Mouse (Mus musculus) thymus, postnatal 36 days (tissue): ENCODE results near the gene Ptgs1.
"Not testable (repeated sequence)": the region's sequence is repeated elsewhere in the genome, so short reads cannot be mapped to it uniquely, and the experiment has no call there.

Source experiments
- DNase-seq, 2 experiments: peaks; one replicate each; pipeline ENCODE4 v3.0.0; 2022; ENCODE audit warnings: mixed read lengths in 2 of 2

Ptgs1 gene

DNA sequence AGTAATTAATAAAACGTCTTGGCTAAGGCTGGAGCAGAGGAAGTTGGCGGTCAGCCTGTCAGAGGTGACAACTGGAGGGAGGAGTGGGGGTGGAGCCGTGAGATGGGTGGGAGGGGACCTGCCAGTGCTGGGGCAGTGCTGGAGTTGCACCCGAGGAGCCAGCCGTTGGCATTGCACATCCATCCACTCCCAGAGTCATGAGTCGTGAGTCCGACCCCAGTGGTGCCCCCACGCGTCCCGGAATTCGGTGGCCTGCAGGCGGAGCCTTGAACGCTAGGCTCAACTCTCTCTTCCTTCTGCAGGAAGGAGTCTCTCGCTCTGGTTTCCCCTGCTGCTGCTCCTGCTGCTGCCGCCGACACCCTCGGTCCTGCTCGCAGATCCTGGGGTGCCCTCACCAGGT is at the start of gene Ptgs1:
Ptgs1 (plus strand) TSS at position 61 of the 400 bp plus-strand sequence.
- no peak for DNase-seq

DNA sequence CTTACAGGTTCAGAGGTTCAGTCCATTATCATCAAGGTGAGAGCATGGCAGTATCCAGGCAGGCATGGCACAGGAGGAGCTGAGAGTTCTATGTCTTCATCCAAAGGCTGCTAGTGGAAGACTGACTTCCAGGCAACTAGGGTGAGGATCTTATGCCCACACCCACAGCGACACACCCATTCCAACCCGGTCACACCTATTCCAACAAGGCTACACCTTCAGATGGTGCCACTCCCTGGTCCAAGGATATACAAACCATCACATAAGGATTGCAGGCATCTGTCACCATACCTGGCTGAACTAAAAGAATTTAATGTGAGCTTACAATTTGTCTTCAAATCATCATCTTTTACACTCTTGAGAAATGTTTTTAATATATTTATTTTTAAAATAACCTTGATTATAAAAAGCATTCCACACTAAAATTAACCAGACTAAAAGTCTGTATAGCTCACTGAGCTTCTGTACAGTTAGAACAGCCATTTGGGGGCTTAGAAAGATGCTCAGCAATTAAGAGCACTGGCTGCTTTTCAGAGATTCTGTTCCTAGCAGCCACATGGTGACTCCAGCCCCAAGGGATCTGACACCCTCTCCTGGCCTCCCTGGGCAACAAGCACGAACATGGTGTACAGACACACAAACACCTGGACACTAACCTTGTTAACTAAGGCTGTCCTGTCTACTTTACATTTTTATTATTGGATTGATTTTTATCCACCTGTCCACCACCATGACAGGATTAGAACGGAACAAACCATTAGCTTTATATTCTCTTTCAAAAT is 48.4 kb upstream of the Ptgs1 start:
- not testable (repeated sequence) for DNase-seq

DNA sequence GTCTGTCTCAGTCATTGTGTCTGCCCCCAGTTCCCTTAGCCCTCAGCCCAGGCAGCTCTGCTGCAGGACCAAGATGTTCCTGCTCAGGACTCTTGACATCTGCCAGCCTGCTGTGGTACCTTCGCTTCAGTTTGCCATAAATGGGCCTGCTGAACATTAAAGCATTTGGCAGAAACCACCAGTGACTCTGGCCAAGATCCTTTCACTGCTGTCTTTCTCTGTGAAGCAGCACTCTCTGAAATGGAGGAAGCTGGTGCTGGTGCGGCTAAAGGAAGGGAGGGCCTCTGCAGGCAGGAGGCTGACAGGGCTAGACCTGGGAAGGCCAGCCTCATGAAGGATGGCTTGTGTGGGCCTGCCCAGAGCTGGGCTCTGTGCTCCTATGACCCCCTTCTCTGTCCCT is 46.9 kb upstream of the Ptgs1 start:
- DNase-seq = no peak

DNA sequence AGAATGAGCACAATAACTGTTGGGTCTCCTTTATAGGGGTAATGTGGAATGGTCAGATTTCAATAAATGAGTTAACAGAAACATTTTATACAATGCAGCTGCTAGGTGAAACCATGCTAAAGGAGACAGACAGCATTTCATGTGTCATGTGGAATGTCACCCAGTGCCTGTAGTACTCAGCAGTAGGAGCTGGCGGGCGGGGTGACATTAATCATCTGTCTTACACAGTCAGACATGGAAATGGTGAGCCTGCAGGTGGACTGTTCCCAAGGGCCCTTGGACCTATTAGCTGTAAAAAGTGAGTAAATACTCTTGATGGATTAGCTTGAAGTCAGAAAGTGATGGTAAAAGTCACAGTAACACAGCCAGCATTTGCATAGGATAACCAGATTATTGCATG is 46.0 kb upstream of the Ptgs1 start:
- no peak for DNase-seq

DNA sequence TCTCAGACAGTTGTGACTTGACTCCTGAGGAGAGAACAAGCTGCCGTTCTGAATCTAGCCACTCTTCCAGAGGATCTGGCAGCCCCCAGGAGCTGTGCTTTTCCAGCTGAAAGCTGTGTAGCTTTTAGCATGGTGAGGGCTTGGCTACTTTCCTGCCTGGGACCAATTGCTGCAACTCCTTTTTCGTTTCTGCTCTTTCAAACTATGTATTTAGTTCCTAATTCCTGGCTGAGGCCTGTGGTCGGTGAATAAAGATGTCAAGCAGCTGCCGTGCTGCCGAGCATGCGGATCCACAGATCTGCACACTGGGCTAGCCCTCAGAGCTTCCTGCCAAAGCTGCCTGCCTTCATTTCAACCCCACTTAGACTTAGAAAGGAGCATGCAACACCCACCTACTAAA is 45.4 kb upstream of the Ptgs1 start:
- DNase-seq = no peak

DNA sequence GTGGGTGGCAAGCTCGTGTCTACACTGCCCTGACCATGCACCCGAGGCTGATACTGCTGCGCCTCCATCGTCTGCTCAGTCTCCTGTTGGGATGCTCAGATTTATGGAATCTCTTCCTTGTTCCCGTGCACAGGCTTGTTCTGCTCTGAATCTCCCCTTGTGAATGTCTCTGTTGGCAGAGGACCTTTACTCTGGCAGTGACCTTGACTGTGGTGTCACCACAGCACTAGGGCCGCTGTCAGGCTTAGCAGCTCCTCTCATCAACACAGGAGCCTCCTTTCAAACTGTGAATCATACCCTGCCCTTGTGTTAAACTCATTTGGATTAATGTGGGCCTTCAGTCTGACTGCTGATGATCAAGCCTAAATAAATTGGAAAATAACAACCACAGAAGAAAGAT is 41.0 kb upstream of the Ptgs1 start:
- not testable (repeated sequence) for DNase-seq

DNA sequence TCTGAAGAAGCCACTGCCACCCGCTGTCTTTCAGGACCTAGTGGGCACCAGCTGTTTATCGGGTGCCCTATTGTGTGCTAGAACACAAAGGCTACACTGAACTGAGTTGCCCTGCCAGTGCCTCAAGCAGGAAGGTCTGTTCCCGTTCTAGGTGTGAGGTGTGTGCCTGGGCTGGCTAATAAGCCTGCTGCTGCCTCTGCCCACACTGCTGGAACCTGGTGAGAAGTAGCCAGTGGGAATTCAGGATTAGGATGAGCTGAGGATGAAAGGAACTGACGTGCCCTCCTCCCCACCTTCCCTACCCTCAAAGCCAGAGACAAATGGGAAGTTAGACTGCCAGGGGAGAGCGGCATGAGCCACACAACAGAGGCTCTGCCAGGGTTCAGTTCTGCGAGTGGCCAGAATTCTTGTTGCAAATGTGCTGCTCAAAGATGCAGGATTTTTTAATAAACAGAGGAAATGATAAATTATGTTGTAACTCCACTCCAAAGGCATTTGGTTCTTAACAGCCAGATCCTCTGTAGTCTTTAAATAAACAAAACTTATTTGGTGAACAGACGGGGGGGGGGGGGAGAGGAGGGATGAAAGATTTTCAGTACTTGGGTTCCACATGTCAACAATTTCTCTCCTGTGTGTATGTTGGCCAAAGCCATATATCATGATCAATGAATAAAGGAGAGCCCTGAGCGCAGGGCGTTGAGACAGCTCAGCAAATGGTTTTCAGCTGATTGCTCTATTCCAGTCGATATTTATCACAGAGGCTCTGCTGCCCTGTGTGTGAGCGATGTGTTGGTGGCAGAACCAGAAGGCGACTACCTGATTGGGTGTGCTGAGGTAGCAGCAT is 38.9 kb upstream of the Ptgs1 start:
- DNase-seq = no peak

DNA sequence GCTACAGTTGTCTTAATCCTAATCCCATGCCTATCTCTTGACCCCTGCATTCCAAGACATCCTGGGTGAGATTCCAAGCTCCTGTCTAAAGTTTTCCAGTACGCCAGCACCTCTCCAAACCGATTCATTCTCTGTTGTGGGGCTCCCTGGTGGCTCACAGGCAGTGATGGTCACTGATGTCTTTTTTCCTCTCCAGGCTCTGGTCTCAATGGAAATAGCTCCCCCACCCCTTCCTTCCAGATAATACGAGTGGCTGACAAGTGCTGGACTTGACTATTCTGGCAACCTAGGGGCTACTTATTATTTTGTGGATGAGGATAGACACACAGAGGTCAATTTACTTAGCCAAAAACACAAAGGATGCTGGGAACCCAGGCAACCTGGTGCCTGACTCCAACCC is 33.2 kb upstream of the Ptgs1 start:
- DNase-seq = no peak

DNA sequence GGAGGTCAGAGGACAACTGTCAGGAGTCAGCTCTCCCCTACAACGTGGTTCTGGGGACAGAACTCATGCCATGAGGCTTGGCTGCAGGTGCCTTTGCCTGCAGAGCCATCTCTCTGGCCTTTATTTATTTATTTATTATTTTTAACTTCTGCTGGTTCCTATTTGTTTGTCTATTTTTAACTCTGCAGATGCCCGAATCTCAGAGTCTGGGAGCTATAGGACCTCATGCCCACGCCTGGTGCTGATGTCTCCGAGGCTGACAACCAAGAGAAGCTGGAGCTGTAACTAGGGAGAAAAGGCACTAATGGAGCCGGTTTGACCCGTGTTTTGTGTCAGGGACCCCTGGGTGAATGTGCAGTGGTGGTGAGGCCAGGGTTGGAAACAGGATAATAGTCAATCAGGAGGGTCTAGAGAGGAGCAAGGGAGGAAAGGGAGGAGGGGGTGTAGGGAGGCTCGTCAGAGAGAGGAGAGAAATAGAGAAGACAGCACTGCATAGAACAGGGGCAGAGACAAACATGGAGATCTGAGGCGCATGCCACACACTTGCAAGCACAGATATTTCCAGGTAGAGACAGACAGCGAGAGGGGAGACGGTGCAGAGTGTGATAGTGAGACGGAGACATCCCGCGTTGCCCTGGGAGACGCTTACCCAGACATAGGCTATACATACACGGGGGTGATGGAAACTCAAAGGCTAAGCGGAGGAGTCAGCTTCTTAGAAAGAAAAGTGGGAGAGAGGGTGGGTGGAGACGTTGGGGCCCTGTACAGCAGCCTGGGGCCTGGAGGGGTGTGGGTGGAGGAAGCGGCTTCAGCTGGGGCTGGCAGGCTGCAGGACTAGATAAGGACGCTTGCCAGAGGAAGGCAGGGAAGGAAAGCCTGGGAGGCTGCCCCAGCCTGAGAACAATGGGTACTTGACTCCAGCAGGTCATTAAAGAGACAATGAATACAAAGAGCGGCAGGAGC is 32.0 kb upstream of the Ptgs1 start:
- DNase-seq = no peak

DNA sequence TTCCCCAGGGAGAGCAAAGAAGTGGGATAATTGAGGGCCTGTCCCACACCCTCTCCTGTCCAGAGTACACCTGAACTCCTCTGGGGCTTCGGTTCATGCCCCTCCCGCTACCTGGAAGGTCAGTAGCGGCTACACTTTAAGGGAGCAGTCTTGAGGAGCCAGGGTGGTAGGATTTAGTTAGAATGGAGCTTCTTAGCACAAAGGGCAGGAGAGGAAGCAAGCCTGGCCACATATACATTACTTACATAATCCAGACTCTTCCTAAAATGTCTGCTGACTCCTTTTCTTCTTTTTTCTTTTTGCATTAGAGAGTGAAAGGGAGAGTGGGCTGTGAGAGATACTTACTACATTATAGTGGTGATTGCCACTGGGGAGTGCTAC is 31.4 kb upstream of the Ptgs1 start:
- DNase-seq = no peak

DNA sequence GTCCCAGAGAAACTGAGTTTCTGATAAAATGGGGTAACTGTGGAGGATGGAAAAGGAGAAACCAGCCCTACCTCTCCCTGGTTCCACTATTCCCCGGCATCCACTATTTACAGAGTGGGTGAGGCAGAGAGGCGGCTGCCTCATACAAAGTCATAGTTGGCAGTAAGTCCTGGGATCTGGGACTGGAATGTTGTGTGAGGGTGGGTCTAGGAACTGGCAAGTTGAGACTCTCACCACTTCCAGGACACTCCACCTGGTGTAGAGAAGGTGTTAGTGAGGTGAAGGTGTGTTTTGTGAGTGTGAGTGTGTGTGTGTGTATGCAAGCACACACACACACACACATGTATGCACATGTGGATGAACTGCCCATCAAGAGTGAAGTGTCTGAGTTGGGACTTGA is 29.4 kb upstream of the Ptgs1 start:
- DNase-seq = no peak

DNA sequence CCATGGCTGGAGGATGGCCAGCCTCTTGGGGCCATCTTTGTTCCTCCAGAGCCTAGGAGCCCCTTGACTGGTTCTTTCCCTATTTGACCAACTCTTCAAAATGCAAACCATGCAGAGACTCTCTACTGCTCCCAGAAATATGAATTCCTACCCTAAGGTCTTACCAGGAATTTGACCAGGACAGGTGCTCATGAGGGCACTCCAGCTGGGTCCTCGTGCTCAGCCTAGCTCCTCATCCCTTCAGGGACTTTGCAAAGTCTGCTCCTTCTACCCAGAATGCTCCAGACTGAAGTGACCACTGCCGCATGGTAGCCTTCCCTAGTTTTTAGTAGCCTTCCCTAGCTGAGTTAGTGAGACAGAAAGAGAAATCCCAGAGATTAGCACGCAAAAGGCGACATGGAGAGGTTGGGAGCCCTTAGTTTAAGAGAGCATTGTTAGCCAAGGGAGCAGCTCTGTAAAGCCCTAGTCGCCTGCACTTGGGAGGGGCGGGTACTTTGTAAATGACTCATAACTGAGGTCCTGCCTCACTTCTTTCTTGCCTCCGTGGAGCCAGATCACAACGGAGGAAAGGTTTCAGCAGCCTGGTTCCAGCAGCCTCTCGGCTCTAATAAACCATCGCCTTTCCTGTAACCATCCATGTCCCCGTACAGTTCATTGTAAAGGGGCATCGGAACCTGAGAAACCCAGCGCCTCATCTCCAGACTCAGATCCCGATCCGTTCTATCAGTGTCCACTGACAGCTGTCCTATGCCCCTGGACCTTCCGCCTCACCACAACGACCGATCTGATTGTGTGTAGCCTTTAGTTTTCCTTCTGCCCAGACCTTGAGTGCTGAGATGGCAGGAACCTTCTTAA is 28.2 kb upstream of the Ptgs1 start:
- no peak for DNase-seq

DNA sequence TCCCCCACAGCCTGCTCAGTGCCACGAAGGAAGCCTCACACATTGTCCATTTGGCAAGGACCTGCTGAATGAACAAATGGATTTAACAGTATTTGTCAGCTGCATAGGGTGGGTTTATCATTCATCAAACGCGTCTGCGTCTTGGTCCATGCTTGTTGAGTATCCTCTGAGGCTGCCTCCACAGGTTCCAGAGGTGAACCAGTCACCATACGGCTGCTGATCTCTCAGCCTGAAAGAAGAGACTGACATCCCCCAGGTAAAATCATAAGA is 27.7 kb upstream of the Ptgs1 start:
- no peak for DNase-seq

DNA sequence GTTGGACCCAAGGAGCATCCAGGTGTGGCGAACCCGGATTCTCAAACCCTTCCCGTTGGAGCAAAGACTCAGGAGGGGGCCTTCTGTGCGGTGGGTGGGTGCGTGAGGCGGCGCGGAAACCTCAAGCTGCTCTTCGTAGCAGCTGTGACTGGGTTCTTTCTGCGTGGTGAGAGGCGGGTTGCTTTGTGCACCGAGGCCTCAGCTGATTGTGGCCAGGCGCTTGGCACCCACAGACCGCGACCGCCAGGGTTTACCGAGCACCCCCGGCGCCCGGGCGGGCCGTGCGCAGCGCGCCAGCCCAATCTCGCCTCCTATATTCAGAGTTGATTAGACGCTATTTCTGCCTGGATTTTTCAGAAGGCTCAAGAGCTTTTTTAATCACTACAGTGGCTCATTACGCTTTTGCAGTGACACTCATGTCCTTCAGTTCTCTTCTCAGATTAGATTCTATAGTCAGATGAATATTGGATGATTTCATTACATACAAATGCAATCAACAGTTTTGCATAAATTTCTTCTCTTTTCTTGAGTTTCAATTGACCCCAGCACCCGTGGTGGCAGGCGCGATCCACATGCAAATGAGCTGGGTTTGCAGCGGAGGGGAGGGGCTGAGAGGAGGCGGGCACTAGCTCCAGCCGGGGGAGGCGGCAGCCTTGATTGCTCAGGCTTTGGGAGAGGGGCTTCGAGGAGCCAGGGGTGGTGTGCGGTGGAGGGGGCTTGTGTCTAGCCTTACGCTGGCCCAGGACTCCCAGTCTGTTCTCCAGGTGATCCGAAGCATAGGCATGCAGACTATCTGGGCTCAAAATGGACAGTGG is 27.0 kb upstream of the Ptgs1 start:
- DNase-seq = peak in 1 of 2 experiments; percentile 18

DNA sequence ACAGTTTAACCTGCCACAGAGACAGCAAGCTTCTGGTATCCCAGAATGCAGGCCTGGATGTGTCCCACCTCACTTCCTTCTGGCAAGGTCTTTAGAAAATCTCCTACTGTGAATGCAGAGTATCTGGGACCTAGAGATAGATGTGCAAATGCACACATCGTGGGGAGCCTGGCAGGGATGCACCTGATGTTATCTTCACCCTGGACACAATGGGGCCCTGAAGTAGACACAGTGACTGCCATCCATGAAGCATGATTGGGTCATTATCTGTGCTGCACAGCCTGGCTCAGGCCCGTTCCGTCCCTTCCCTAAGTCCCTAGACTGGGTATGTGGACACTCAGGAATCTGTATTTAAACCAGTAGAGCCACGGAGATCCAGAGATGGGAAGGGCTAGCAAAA is 25.6 kb upstream of the Ptgs1 start:
- no peak for DNase-seq

DNA sequence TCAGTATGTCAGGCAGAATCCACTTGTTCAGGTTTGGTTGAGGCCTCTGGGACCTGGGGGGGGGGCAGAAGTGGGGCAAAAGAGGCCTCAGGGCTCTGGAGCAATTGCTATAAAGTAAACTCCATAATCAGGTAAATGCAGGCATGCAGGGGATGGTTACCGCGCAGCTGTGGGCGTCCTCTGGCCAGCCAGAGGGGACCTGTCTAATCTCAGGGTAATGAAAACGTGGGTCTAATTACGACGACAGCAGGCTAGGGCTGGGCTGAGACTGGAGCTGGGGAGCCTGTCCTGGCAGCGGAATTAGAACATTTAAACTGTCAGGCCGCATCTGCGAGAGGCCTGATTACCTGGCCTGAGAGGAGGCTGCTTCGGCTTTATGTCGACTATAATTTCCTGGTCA is 23.2 kb upstream of the Ptgs1 start:
- no peak for DNase-seq

DNA sequence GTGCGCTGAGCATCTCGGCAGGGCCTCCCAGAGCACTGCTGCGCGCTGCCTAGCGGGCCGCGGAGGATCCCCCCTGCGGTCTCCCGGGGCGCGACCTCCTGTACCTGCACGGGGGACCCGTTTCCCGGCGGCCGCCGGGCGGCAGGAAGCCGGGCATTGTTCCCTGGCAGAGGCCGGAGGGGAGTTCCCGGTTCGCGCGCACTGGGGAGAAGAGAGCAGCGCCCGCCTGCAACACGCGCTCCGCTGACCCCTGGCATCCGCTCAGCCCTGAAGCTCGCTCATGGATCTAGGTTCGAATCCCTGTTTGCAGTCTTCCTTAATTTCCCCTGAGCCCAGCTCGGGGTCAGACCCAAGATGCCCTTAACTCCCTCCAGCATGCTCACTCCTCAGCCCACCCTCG is 19.4 kb upstream of the Ptgs1 start:
- no peak for DNase-seq

DNA sequence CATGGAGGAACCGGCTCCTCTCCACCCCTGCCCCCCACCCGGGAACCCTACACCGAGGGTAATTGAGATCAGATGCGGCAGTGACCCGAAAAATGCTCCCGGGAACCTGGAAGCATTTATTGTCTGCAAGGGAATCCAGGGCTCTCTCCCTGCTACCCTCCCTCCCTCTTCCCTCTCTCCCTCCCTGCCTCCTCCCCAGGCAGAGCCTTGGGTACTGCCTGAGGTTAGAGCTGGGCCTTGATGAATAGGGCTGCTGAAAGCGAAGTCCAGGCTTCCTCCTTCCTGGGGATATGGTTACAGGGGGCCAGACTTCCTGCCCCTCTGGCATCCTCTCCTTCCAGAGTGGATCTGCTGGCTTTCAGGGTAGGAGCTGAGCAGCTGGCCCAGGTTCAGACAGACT is 18.4 kb upstream of the Ptgs1 start:
- no peak for DNase-seq

DNA sequence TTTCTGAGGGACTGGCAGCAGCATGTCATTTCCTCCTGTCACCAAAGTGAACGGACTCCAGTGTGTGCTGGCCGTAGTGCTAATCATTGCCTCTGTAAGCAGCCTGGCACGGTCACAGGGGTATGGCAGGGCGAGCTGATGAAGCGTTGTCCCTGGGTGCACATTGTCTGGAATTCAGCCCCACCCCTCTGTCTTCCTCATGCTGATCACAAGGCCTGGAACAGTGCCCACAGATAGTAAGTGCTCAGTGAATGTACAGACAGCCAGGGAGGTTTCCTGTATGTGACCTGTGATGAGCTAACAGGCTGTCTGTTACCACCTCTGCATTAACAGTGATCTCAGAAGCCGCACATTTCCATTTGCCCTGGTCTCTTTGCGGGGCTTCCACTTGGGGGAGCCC is 17.1 kb upstream of the Ptgs1 start:
- no peak for DNase-seq

DNA sequence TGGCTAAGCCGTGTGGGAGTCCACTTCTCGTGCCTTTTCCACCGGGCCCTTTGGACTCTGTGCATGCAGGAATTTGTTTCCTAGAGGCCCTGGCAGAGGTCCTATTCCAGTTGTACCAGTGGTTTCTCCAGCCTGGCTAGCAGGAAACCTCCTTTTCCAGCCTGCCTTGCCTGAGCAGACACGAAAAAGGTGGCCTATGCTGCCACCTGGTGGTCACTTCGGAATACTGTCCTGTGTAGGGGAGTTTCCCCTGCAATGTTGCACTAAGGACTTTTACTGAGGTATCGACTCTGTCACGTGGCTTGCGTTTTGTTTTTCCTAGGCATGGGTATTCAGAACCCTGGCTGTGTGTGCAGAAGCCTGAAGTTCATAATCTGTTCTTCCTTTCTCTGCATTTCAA is 16.2 kb upstream of the Ptgs1 start:
- peak; percentile 66 to 72 for DNase-seq

DNA sequence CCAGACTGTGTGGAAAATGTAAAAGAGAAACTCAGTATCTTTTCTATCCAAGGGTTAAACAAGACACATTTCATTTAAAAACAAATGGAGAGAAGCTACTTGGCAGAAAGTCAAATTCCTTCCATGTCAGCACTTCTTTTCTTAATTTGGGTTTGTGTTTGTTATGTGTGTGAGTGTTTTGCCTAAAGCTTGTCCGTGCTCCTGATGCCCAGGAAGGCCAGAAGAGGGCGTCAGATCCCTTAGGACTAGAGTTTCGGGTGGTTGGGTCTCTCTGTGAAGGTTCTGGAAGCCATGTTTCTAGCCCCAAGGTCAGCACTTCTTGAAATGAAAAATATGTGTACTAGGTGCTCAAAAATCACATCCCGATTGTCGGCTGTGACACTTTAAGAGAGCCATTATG is 15.8 kb upstream of the Ptgs1 start:
- DNase-seq = no peak
